Mouse (Mus musculus): ENCODE results near the gene 1700021F05Rik.

Gene 1700021F05Rik

GRCm38 (mm10) chr10:43540442-43541152 lies at the start of gene 1700021F05Rik:
Gene 1700021F05Rik (minus strand): TSS chr10:43540994.
- DNase-seq (ENCODE audit: low spot score in 2 of 2), result peak; percentile 89 to 91

DNA sequence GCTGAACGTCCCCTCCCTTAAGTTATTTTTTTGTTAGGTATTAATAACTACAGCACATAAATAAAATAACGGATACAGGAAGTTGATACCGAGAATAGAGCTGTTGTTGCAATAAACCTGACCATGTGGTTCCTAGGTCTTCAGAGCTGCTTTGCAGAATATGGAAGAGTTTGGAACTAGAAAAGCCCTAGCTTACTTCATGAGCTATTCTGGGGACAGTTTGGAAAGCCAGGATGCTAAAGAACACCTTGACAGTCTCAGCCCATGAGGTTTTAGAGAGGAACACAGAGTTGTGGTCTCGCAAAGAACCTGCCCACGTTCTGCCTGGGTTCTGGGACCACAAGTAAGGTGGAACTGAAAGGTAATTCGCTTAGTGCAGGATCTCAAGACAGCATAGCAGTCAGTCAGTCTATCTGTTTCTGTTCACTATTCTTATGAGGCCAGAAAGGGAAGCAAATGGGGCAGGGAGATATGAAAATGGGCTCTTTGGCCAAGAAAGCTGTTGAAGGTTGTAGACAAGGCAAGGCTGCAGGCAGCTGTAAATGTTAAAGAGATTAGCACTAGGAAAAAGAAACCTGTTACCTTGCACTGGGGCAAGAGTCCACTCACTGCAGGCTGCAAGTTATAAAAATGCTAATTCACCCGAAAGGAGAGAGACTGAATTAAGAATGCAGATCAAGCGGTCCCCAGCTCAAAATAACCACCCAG lies 47.8 kb upstream of the 1700021F05Rik start:
- no peak for DNase-seq (ENCODE audit: low spot score in 2 of 2)

GRCm38 (mm10) chr10:43584538-43584937 lies 43.7 kb upstream of the 1700021F05Rik start:
- DNase-seq (ENCODE audit: low spot score in 2 of 2), result no peak

DNA sequence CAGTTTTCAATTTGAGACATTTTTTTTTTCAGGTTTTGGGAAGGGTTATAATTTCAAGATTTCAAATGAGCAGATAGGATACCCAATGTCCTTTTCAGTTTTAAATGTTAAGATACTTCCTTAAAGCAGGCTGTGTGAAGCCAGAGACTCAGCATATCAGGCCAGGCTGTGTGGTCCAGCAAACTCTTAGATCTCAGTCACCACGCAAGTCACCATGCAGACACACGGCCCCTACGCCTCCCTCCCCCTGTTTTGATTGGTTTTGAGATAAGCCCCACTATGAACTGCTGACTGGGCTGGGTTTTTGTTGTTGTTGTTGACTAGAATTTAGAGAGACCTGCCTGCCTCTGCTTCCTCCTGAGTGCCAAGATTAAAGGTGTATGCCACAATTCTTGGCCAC lies 40.5 kb upstream of the 1700021F05Rik start:
- no peak for DNase-seq (ENCODE audit: low spot score in 2 of 2)

DNA sequence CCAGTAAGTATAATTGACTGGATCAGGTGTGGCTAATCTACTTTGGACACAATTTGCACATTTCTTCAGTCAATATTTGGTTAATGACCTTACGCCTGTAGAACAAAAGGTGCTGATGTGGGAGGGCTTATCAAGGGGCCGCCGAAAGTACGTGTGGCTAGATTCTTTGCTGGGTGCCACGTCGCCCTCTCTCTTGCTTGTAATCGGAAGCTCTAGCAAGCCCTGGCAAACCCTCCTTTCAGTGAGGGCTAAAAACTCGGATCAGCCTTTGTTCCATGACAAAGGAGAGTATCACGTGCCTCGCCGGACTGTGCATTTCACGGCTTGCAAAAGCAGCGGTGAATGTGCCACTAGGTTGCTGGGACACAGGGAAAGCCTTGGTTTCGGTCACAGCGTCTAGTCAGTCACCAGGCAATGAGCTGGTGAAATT lies 39.9 kb upstream of the 1700021F05Rik start:
- DNase-seq (ENCODE audit: low spot score in 2 of 2), result peak; percentile 13 to 33

- peak; percentile 36 to 49 for DNase-seq (ENCODE audit: low spot score in 2 of 2)
These were observed 38.8 kb upstream of the 1700021F05Rik start for GRCm38 (mm10) chr10:43579381-43580261.

GRCm38 (mm10) chr10:43578754-43579380 lies 38.1 kb upstream of the 1700021F05Rik start:
- peak; percentile 67 to 81 for DNase-seq (ENCODE audit: low spot score in 2 of 2)

DNA sequence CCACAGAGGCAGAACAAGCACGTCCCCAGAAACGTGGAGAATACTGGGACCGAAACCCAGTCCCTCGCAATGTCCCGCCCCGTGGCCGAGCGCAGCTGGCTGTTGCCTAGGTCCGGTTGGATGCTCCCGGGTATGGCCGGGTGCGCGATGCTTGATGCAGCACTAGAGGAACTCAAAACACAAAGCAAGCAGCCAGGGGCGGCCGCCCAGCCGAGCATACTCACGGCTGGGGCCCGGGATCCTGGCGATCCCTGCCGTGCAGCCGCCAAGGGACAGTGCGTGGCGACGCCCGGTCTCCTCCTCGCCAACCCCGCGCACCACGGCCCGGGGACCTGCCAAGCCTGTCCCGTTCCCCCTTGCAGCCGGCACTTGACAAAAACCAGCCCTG lies 37.6 kb upstream of the 1700021F05Rik start:
- DNase-seq (ENCODE audit: low spot score in 2 of 2), result peak; percentile 24 to 68

GRCm38 (mm10) chr10:43577997-43578331 lies 37.2 kb upstream of the 1700021F05Rik start, which contains the start of gene Cd24a:
Gene Cd24a (plus strand): TSS chr10:43578284.
- DNase-seq (ENCODE audit: low spot score in 2 of 2), result no peak

- DNase-seq (ENCODE audit: low spot score in 2 of 2), result peak; percentile 19 to 23
These were observed 36.7 kb upstream of the 1700021F05Rik start for GRCm38 (mm10) chr10:43577299-43577996.

GRCm38 (mm10) chr10:43574956-43575355 lies 34.2 kb upstream of the 1700021F05Rik start:
- DNase-seq (ENCODE audit: low spot score in 2 of 2), result peak; percentile 48 to 72

GRCm38 (mm10) chr10:43574352-43574751 lies 33.6 kb upstream of the 1700021F05Rik start:
- DNase-seq (ENCODE audit: low spot score in 2 of 2), result no peak

GRCm38 (mm10) chr10:43561311-43561710 lies 20.5 kb upstream of the 1700021F05Rik start:
- no peak for DNase-seq (ENCODE audit: low spot score in 2 of 2)

GRCm38 (mm10) chr10:43560765-43561164 lies 20.0 kb upstream of the 1700021F05Rik start:
- no peak for DNase-seq (ENCODE audit: low spot score in 2 of 2)

GRCm38 (mm10) chr10:43559313-43559712 lies 18.5 kb upstream of the 1700021F05Rik start:
- DNase-seq (ENCODE audit: low spot score in 2 of 2), result no peak

GRCm38 (mm10) chr10:43557630-43558165 lies 16.9 kb upstream of the 1700021F05Rik start:
- no peak for DNase-seq (ENCODE audit: low spot score in 2 of 2)

DNA sequence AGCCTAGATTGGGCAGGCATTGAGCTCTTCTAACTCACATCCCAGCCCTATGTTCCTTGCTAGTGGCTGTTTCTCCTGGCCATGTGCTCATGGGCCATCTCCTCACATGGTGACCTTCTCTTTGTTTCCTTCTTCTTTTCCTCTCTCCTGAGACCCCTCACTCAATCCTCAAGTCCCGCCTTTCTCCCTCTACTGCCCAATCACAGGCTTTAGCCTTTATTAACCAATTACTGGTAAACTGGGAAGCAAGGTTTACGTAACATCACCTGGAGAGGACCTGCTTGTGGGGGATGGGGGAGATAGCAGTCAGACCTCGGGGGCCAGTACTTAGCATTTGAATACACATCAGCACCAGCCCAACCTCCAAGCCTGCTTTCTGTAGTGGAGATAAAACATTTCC lies 10.6 kb upstream of the 1700021F05Rik start:
- no peak for DNase-seq (ENCODE audit: low spot score in 2 of 2)

- no peak for DNase-seq (ENCODE audit: low spot score in 2 of 2)
These were observed 10.1 kb upstream of the 1700021F05Rik start for GRCm38 (mm10) chr10:43550923-43551322.

- DNase-seq (ENCODE audit: low spot score in 2 of 2), result no peak
These were observed 8.6 kb upstream of the 1700021F05Rik start for GRCm38 (mm10) chr10:43549411-43549810.

- DNase-seq (ENCODE audit: low spot score in 2 of 2), result no peak
These were observed 355 bp upstream of the 1700021F05Rik start for GRCm38 (mm10) chr10:43541153-43541544.

Data from urinary bladder, adult 18-20 months (tissue).